Mouse (Mus musculus): ENCODE data around the gene Vwc2l.

DNA sequence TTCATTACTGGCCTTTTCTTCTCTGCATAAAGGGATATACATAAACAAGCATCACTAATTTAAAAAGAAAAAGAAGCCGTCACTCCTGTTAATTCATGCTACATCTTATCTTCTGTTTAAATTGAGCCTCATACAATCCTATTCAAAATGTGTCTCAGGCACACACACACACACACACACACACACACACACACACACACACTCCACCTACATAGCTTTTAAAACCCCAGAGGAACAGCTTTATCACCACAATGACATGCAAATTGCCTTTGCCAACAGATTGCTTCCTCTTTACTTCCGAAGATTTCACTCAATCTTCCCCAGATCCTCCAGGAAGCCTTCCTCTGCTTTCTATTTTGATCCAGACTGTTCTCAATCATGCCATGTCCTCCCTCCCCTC, 136.2 kb downstream of the Vwc2l start:
- no peak for TF ChIP-seq CTCF (IDR thresholded peaks at IDR 0.05; ENCODE audit: extremely low read depth, insufficient read depth, low read length)
- TF ChIP-seq POLR2A (IDR thresholded peaks at IDR 0.05; ENCODE audit: extremely low read depth, insufficient read depth, low read length) = no peak
